Mouse (Mus musculus) small intestine, adult 2 months (tissue): ENCODE data around the gene Nav2.

Experiments used
- CTCF ChIP-seq: fragments of 200-500 bp; IDR thresholded peaks from 2 replicates; pipeline ENCODE4 v1.5.1; 2012; ENCODE audit warnings: low read depth, mild to moderate bottlenecking, control low read depth, inconsistent platforms, low read length, moderate library complexity, mixed read lengths; ENCODE audit not compliant: insufficient replicate concordance, insufficient read length; ENCODE audit errors: extremely low read depth
- POLR2A ChIP-seq: fragments of 200-500 bp; IDR thresholded peaks from 2 replicates; pipeline ENCODE4 v1.6.1; 2012; ENCODE audit warnings: low read depth, mild to moderate bottlenecking, control low read depth, inconsistent platforms, low read length, moderate library complexity

- no peak for TF ChIP-seq POLR2A
- TF ChIP-seq CTCF, result no peak
Measured at GRCm38 (mm10) chr7:48867576-48867975, 40.9 kb upstream of the Nav2 start.
